Mouse (Mus musculus): ENCODE data around the gene Elmsan1. TPM values are rescaled to one million over a fixed set of nuclear protein-coding genes. Genes with fewer than 3 reads are reported as not detected.

Elmsan1 gene
- polyA plus RNA-seq, 1 experiment from 2014 or later, result 4.3 TPM

GRCm38 (mm10) chr12:84217508-84218131, 1.1 kb downstream of the Elmsan1 start:
- DNase-seq (peak; percentile 61), ATAC-seq (ENCODE audit: low FRiP score, low TSS enrichment) (peak; percentile 55)
- Histone ChIP-seq H3K27me3 (ENCODE audit: control insufficient read depth, insufficient read depth, low read length) (no peaks in the 10 kb centered on the region), H3K27ac (replicated peaks; ENCODE audit: low read depth, low read length) (peak overlapping the region; percentile 67), H3K4me1 (ENCODE audit: control insufficient read depth, insufficient read depth, low read length) (peaks cover 18% of the 10 kb centered on the region), H3K9me3 (ENCODE audit: control insufficient read depth, low read length) (no peaks in the 10 kb centered on the region), H3K4me2 (ENCODE audit: low read length) (peak overlapping the region; percentile 97), H3K9ac (replicated peaks; ENCODE audit: low read length) (peak overlapping the region; percentile 72), H3K4me3 (replicated peaks; ENCODE audit: low read depth, low read length) (peak overlapping the region; percentile 68), H3K36me3 (ENCODE audit: control insufficient read depth, insufficient read depth, low read length) (no peaks in the 10 kb centered on the region)
- 3% methylated on average over 21 of the region's 21 CpGs for WGBS

GRCm38 (mm10) chr12:84217111-84217507, 1.6 kb downstream of the Elmsan1 start:
- Histone ChIP-seq H3K36me3 (ENCODE audit: control insufficient read depth, insufficient read depth, low read length) (no peaks in the 10 kb centered on the region), H3K9me3 (ENCODE audit: control insufficient read depth, low read length) (no peaks in the 10 kb centered on the region), H3K9ac (replicated peaks; ENCODE audit: low read length) (no peak overlapping the region), H3K27me3 (ENCODE audit: control insufficient read depth, insufficient read depth, low read length) (no peaks in the 10 kb centered on the region), H3K27ac (replicated peaks; ENCODE audit: low read depth, low read length) (peak overlapping the region; percentile 67), H3K4me3 (replicated peaks; ENCODE audit: low read depth, low read length) (no peak overlapping the region), H3K4me2 (ENCODE audit: low read length) (peak overlapping the region; percentile 97), H3K4me1 (ENCODE audit: control insufficient read depth, insufficient read depth, low read length) (peaks cover 18% of the 10 kb centered on the region)
- WGBS, result 20% methylated on average over 4 of the region's 4 CpGs
- DNase-seq (no peak), ATAC-seq (ENCODE audit: low FRiP score, low TSS enrichment) (no peak)

- H3K4me3 ChIP-seq (replicated peaks; ENCODE audit: low read depth, low read length), result no peak overlapping the region
- WGBS, result 79% methylated on average over 11 of the region's 11 CpGs
- ATAC-seq (ENCODE audit: low FRiP score, low TSS enrichment) (no peak), DNase-seq (no peak)
- no peak overlapping the region for H3K9ac ChIP-seq (replicated peaks; ENCODE audit: low read length)
- no peak overlapping the region for H3K27ac ChIP-seq (replicated peaks; ENCODE audit: low read depth, low read length)
- H3K4me1 ChIP-seq (ENCODE audit: control insufficient read depth, insufficient read depth, low read length), result peaks cover 17% of the 10 kb centered on the region
- no peak overlapping the region for H3K4me2 ChIP-seq (ENCODE audit: low read length)
- no peaks in the 10 kb centered on the region for H3K36me3 ChIP-seq (ENCODE audit: control insufficient read depth, insufficient read depth, low read length)
- H3K9me3 ChIP-seq (ENCODE audit: control insufficient read depth, low read length), result no peaks in the 10 kb centered on the region
- no peaks in the 10 kb centered on the region for H3K27me3 ChIP-seq (ENCODE audit: control insufficient read depth, insufficient read depth, low read length)
These were observed 2.8 kb downstream of the Elmsan1 start for GRCm38 (mm10) chr12:84215758-84216440.

- H3K4me3 ChIP-seq (replicated peaks; ENCODE audit: low read depth, low read length), result no peak overlapping the region
- ATAC-seq (ENCODE audit: low FRiP score, low TSS enrichment) (no peak), DNase-seq (no peak)
- H3K4me2 ChIP-seq (ENCODE audit: low read length), result no peak overlapping the region
- peaks cover 12% of the 10 kb centered on the region for H3K4me1 ChIP-seq (ENCODE audit: control insufficient read depth, insufficient read depth, low read length)
- H3K27ac ChIP-seq (replicated peaks; ENCODE audit: low read depth, low read length), result no peak overlapping the region
- 43% methylated on average over 14 of the region's 14 CpGs for WGBS
- H3K9ac ChIP-seq (replicated peaks; ENCODE audit: low read length), result no peak overlapping the region
- no peaks in the 10 kb centered on the region for H3K27me3 ChIP-seq (ENCODE audit: control insufficient read depth, insufficient read depth, low read length)
- no peaks in the 10 kb centered on the region for H3K9me3 ChIP-seq (ENCODE audit: control insufficient read depth, low read length)
- no peaks in the 10 kb centered on the region for H3K36me3 ChIP-seq (ENCODE audit: control insufficient read depth, insufficient read depth, low read length)
These were observed 4.0 kb downstream of the Elmsan1 start for GRCm38 (mm10) chr12:84214495-84215175.

GRCm38 (mm10) chr12:84212297-84212696, 6.4 kb downstream of the Elmsan1 start:
- peak; percentile 61 for DNase-seq
- no peak overlapping the region for H3K4me3 ChIP-seq (replicated peaks; ENCODE audit: low read depth, low read length)
- WGBS, result 61% methylated on average over 4 of the region's 4 CpGs
- H3K27ac ChIP-seq (replicated peaks; ENCODE audit: low read depth, low read length), result no peak overlapping the region
- H3K27me3 ChIP-seq (ENCODE audit: control insufficient read depth, insufficient read depth, low read length), result no peaks in the 10 kb centered on the region
- H3K36me3 ChIP-seq (ENCODE audit: control insufficient read depth, insufficient read depth, low read length), result no peaks in the 10 kb centered on the region
- no peak for ATAC-seq (ENCODE audit: low FRiP score, low TSS enrichment)
- H3K9me3 ChIP-seq (ENCODE audit: control insufficient read depth, low read length), result no peaks in the 10 kb centered on the region
- H3K4me2 ChIP-seq (ENCODE audit: low read length), result no peak overlapping the region
- peaks cover 4% of the 10 kb centered on the region; the same call in 1 of the 2 replicates for H3K4me1 ChIP-seq (ENCODE audit: control insufficient read depth, insufficient read depth, low read length)
- H3K9ac ChIP-seq (replicated peaks; ENCODE audit: low read length), result no peak overlapping the region

GRCm38 (mm10) chr12:84211021-84211538, 7.6 kb downstream of the Elmsan1 start:
- DNase-seq (no peak), ATAC-seq (ENCODE audit: low FRiP score, low TSS enrichment) (no peak)
- no peak overlapping the region for H3K27ac ChIP-seq (replicated peaks; ENCODE audit: low read depth, low read length)
- H3K4me2 ChIP-seq (ENCODE audit: low read length), result no peak overlapping the region
- no peaks in the 10 kb centered on the region for H3K9me3 ChIP-seq (ENCODE audit: control insufficient read depth, low read length)
- H3K36me3 ChIP-seq (ENCODE audit: control insufficient read depth, insufficient read depth, low read length), result no peaks in the 10 kb centered on the region
- no peaks in the 10 kb centered on the region for H3K27me3 ChIP-seq (ENCODE audit: control insufficient read depth, insufficient read depth, low read length)
- WGBS, result 56% methylated on average over 9 of the region's 9 CpGs
- H3K4me3 ChIP-seq (replicated peaks; ENCODE audit: low read depth, low read length), result no peak overlapping the region
- H3K4me1 ChIP-seq (ENCODE audit: control insufficient read depth, insufficient read depth, low read length), result peaks cover 4% of the 10 kb centered on the region; the same call in 1 of the 2 replicates
- H3K9ac ChIP-seq (replicated peaks; ENCODE audit: low read length), result no peak overlapping the region

GRCm38 (mm10) chr12:84210288-84210687, 8.4 kb downstream of the Elmsan1 start:
- Histone ChIP-seq H3K4me3 (replicated peaks; ENCODE audit: low read depth, low read length) (no peak overlapping the region), H3K4me2 (ENCODE audit: low read length) (no peak overlapping the region), H3K27me3 (ENCODE audit: control insufficient read depth, insufficient read depth, low read length) (no peaks in the 10 kb centered on the region), H3K9me3 (ENCODE audit: control insufficient read depth, low read length) (no peaks in the 10 kb centered on the region), H3K4me1 (ENCODE audit: control insufficient read depth, insufficient read depth, low read length) (peaks cover 4% of the 10 kb centered on the region; the same call in 1 of the 2 replicates), H3K9ac (replicated peaks; ENCODE audit: low read length) (no peak overlapping the region), H3K27ac (replicated peaks; ENCODE audit: low read depth, low read length) (no peak overlapping the region), H3K36me3 (ENCODE audit: control insufficient read depth, insufficient read depth, low read length) (no peaks in the 10 kb centered on the region)
- no peak for ATAC-seq (ENCODE audit: low FRiP score, low TSS enrichment)
- DNase-seq, result no peak
- WGBS, result 94% methylated on average over 11 of the region's 11 CpGs

- no peak overlapping the region for H3K9ac ChIP-seq (replicated peaks; ENCODE audit: low read length)
- no peak for ATAC-seq (ENCODE audit: low FRiP score, low TSS enrichment)
- no peak overlapping the region for H3K4me3 ChIP-seq (replicated peaks; ENCODE audit: low read depth, low read length)
- H3K4me1 ChIP-seq (ENCODE audit: control insufficient read depth, insufficient read depth, low read length), result peaks cover 4% of the 10 kb centered on the region; the same call in 1 of the 2 replicates
- no peaks in the 10 kb centered on the region for H3K9me3 ChIP-seq (ENCODE audit: control insufficient read depth, low read length)
- no peaks in the 10 kb centered on the region for H3K36me3 ChIP-seq (ENCODE audit: control insufficient read depth, insufficient read depth, low read length)
- no peaks in the 10 kb centered on the region for H3K27me3 ChIP-seq (ENCODE audit: control insufficient read depth, insufficient read depth, low read length)
- WGBS, result 93% methylated on average over 11 of the region's 11 CpGs
- no peak for DNase-seq
- H3K27ac ChIP-seq (replicated peaks; ENCODE audit: low read depth, low read length), result no peak overlapping the region
- no peak overlapping the region for H3K4me2 ChIP-seq (ENCODE audit: low read length)
These were observed 9.6 kb downstream of the Elmsan1 start for GRCm38 (mm10) chr12:84209093-84209492.
